Mouse (Mus musculus): ENCODE measurements around the gene D430041D05Rik. TPM values are rescaled to one million over a fixed set of nuclear protein-coding genes. Genes with fewer than 3 reads are reported as not detected.

D430041D05Rik gene
- polyA plus RNA-seq (2015; fragmentation: Nextera tagmentation; extraction: Ambion mirVana), result 0.12 and 0.18 TPM in 2 replicates

DNA sequence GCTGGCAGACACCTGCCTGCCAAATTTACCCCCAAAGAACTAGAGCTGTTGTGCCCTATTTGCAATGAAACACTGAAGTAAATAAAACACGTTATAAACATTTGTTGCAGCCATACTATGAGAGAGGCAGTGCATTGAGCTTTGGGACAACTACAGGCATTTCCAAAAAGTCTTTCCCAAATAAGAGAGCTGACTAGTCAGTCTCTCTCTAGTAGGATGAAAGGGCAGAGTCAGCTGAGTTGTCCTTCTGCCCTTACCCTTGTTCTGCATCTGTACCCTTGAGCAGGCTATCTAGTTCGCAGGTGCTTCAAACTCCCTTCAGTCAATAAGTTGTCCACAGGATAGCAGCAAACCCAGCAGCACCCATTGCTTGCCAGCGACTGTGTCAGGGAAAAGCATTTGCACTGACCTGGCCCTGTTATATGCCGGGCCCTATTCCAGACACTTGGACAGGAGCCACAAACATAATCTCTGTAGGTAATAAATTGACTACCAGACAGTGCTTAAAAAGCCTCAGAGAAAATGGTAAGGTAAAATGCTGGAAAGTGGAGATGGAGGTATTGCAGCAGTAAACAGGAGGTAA is at the start of gene D430041D05Rik:
TSS of gene D430041D05Rik (minus strand) at position 51 of the 583 bp plus-strand sequence.
- Histone ChIP-seq H3K9ac (ENCODE audit: low read length) (peak within 1 kb of the TSS; percentile 68), H3K4me1 (ENCODE audit: control insufficient read depth, insufficient read depth, low read length) (0 out of 2 replicates have a peak, but pooled peaks cover 4% of the 10 kb centered on the region), H3K36me3 (ENCODE audit: control insufficient read depth, insufficient read depth, low read length) (no peaks in the 10 kb centered on the region), H3K27ac (ENCODE audit: low read length) (no peak within 1 kb of the TSS), H3K27me3 (ENCODE audit: control insufficient read depth, insufficient read depth, low read length) (peaks cover 42% of the 10 kb centered on the region), H3K9me3 (replicated peaks; ENCODE audit: control insufficient read depth, low read length) (no peaks in the 10 kb centered on the region), H3K4me3 (replicated peaks; ENCODE audit: low read length) (peak within 1 kb of the TSS; percentile 60), H3K4me2 (ENCODE audit: low read depth, low read length) (peak within 1 kb of the TSS; percentile 100)
- ATAC-seq (ENCODE audit: insufficient read depth, low FRiP score), result no peak
- WGBS, result 46% methylated on average over 4 of the region's 4 CpGs

DNA sequence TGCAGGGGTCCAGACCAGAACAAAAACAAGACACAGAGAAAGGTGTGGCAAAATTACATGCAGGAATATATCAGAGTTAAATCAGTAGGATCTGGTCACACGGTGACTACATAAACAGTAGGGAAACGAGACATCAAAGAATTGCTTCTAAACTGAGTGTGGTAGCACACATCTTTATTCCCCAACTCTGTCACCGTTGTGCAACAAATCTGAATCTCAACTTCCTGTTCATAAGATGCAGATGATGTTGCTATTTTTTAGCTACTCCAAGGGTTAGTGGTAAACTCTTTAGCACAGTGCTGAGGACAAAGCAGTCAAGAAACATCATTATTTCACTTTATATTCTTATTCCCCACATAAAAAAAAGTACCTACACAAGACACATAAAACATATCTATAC is 49.2 kb upstream of the D430041D05Rik start:
- no peaks in the 10 kb centered on the region for H3K36me3 ChIP-seq (ENCODE audit: control insufficient read depth, insufficient read depth, low read length)
- 37% methylated on average over 3 of the region's 3 CpGs for WGBS
- no peak overlapping the region for H3K4me2 ChIP-seq (ENCODE audit: low read depth, low read length)
- H3K27me3 ChIP-seq (ENCODE audit: control insufficient read depth, insufficient read depth, low read length), result no peaks in the 10 kb centered on the region
- H3K9ac ChIP-seq (ENCODE audit: low read length), result no peak overlapping the region
- no peak overlapping the region for H3K27ac ChIP-seq (ENCODE audit: low read length)
- ATAC-seq (ENCODE audit: insufficient read depth, low FRiP score), result no peak
- no peaks in the 10 kb centered on the region for H3K9me3 ChIP-seq (replicated peaks; ENCODE audit: control insufficient read depth, low read length)
- 0 out of 2 replicates have a peak, but pooled peaks cover 3% of the 10 kb centered on the region for H3K4me1 ChIP-seq (ENCODE audit: control insufficient read depth, insufficient read depth, low read length)
- no peak overlapping the region for H3K4me3 ChIP-seq (replicated peaks; ENCODE audit: low read length)

DNA sequence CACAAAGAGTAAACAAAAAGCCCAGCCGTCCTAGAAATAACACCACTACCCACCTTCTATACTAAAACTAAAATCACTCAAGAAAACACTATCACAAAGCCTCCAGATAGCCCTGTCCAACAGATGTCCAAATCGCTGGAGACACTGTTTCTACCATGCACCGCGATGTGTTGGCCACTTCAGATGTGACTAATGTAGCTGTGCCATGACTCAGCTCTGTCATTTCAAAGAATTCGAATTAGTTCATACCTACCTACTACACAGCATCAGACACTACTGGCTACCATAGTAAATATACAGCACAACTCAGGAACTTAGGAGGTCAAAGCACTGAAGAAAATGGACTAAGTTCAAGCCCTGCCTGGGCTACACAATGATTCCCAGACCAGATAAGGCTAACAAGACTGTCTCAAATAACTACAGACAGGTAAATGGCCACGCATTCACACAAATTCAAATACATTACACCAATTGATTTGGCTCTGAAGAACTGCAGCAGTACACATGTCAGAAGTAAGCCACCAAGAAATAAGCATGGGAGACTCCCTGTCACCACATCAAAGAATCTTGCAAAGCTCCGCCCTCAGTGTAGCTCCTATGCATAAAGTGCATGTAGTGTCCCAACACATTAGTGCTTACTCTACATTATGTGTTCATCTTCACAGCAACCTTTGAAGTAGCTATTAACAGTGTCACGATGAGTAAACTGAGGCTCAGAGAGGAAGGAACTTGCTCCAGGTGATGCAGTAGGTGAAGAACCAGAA is 47.9 kb upstream of the D430041D05Rik start:
- Histone ChIP-seq H3K9me3 (replicated peaks; ENCODE audit: control insufficient read depth, low read length) (no peaks in the 10 kb centered on the region), H3K27me3 (ENCODE audit: control insufficient read depth, insufficient read depth, low read length) (no peaks in the 10 kb centered on the region), H3K4me1 (ENCODE audit: control insufficient read depth, insufficient read depth, low read length) (0 out of 2 replicates have a peak, but pooled peaks cover 3% of the 10 kb centered on the region), H3K9ac (ENCODE audit: low read length) (no peak overlapping the region), H3K36me3 (ENCODE audit: control insufficient read depth, insufficient read depth, low read length) (no peaks in the 10 kb centered on the region), H3K4me2 (ENCODE audit: low read depth, low read length) (no peak overlapping the region), H3K27ac (ENCODE audit: low read length) (no peak overlapping the region), H3K4me3 (replicated peaks; ENCODE audit: low read length) (no peak overlapping the region)
- ATAC-seq (ENCODE audit: insufficient read depth, low FRiP score), result no peak
- WGBS, result 82% methylated on average over 8 of the region's 8 CpGs

DNA sequence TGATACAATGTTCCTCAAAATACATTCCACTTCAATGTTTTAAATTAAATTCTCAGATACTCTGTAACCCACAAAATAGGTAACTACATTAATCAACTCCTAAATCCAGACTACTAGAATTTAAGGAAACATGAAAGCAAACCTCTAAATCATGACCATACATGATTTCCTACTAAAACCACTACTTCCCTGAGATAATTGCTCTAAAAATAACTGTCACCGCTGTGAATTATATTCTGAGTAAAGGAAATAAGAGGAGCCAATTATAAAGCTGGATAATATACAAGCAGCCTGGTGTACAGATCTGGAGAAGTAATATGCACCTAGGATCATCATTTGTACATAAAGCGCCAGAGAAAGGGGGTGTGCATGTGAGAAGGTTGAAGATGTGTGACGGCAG is 46.3 kb upstream of the D430041D05Rik start:
- Histone ChIP-seq H3K27me3 (ENCODE audit: control insufficient read depth, insufficient read depth, low read length) (no peaks in the 10 kb centered on the region), H3K9me3 (replicated peaks; ENCODE audit: control insufficient read depth, low read length) (no peaks in the 10 kb centered on the region), H3K9ac (ENCODE audit: low read length) (no peak overlapping the region), H3K4me2 (ENCODE audit: low read depth, low read length) (no peak overlapping the region), H3K4me3 (replicated peaks; ENCODE audit: low read length) (no peak overlapping the region), H3K4me1 (ENCODE audit: control insufficient read depth, insufficient read depth, low read length) (0 out of 2 replicates have a peak, but pooled peaks cover 3% of the 10 kb centered on the region), H3K36me3 (ENCODE audit: control insufficient read depth, insufficient read depth, low read length) (no peaks in the 10 kb centered on the region), H3K27ac (ENCODE audit: low read length) (no peak overlapping the region)
- ATAC-seq (ENCODE audit: insufficient read depth, low FRiP score), result no peak
- WGBS, result 79% methylated on average over 3 of the region's 3 CpGs

DNA sequence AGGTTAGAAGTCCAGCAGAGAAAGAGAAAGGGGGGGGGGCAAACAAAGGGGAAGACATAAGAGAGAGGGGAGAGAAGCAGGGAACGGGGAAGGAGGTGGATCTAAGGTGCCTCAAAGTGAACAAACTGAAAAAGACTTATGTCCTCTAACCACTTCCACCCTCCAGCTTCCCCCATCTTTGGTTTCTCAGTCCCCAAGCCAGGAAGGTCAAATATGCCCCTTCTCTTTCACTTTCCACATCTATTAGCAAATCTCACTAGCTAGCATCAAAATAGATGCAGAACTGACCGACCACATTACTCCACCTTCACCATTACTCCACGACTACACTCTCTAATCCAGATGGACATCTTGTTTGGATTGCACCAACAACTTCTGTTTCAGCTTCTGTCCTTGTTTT is 39.9 kb upstream of the D430041D05Rik start:
- no peak overlapping the region for H3K27ac ChIP-seq (ENCODE audit: low read length)
- no peaks in the 10 kb centered on the region for H3K27me3 ChIP-seq (ENCODE audit: control insufficient read depth, insufficient read depth, low read length)
- no peaks in the 10 kb centered on the region for H3K36me3 ChIP-seq (ENCODE audit: control insufficient read depth, insufficient read depth, low read length)
- H3K4me3 ChIP-seq (replicated peaks; ENCODE audit: low read length), result no peak overlapping the region
- no peak overlapping the region for H3K9ac ChIP-seq (ENCODE audit: low read length)
- H3K4me1 ChIP-seq (ENCODE audit: control insufficient read depth, insufficient read depth, low read length), result peaks cover 15% of the 10 kb centered on the region
- no peaks in the 10 kb centered on the region for H3K9me3 ChIP-seq (replicated peaks; ENCODE audit: control insufficient read depth, low read length)
- H3K4me2 ChIP-seq (ENCODE audit: low read depth, low read length), result no peak overlapping the region
- 73% methylated on average over 3 of the region's 3 CpGs for WGBS
- no peak for ATAC-seq (ENCODE audit: insufficient read depth, low FRiP score)

DNA sequence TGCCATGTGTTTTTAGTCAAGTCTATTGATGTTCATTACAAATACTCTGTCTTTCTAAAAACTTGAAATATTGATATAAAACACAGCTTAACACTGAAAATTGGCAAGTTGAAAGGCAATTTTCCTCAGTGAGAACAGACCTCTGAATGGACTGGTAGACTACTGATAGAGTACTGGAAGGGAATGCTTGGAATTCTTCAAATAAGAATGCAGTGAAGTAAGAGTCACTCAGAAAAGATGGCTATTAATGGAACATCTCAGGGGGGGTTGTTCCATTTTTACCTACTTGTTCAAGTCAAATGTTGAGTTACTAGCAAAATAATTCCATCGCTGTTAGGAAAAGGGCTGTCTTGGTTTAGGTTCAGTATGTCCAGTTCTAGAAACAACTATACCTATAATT is 38.4 kb upstream of the D430041D05Rik start:
- no peak overlapping the region for H3K27ac ChIP-seq (ENCODE audit: low read length)
- H3K4me2 ChIP-seq (ENCODE audit: low read depth, low read length), result no peak overlapping the region
- no peaks in the 10 kb centered on the region for H3K27me3 ChIP-seq (ENCODE audit: control insufficient read depth, insufficient read depth, low read length)
- no peak overlapping the region for H3K9ac ChIP-seq (ENCODE audit: low read length)
- H3K36me3 ChIP-seq (ENCODE audit: control insufficient read depth, insufficient read depth, low read length), result no peaks in the 10 kb centered on the region
- ATAC-seq (ENCODE audit: insufficient read depth, low FRiP score), result no peak
- H3K9me3 ChIP-seq (replicated peaks; ENCODE audit: control insufficient read depth, low read length), result no peaks in the 10 kb centered on the region
- no peak overlapping the region for H3K4me3 ChIP-seq (replicated peaks; ENCODE audit: low read length)
- WGBS, result 82% methylated on average over 1 of the region's 1 CpGs
- peaks cover 15% of the 10 kb centered on the region for H3K4me1 ChIP-seq (ENCODE audit: control insufficient read depth, insufficient read depth, low read length)

DNA sequence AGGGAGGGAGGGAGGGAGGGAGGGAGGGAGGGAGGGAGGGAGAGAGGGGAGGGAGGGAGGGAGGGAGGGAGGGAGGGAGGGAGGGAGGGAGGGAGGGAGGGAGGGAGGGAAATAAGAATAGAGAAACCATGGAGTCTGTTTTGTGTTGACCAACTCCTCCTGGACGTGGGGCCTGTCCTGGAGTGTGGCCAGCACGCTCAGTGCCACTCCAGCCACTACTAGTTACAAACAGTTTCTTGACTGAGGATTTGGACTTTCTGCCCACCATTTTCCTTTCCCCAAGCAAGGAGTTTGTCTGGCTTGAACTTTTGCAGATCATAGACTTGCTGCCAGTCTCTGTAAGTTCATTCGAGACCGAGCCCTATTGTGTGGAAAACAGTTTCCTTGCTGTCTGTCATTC is 37.4 kb upstream of the D430041D05Rik start:
- Histone ChIP-seq H3K4me3 (replicated peaks; ENCODE audit: low read length) (no peak overlapping the region), H3K36me3 (ENCODE audit: control insufficient read depth, insufficient read depth, low read length) (no peaks in the 10 kb centered on the region), H3K4me1 (ENCODE audit: control insufficient read depth, insufficient read depth, low read length) (peaks cover 15% of the 10 kb centered on the region), H3K9me3 (replicated peaks; ENCODE audit: control insufficient read depth, low read length) (no peaks in the 10 kb centered on the region), H3K27ac (ENCODE audit: low read length) (no peak overlapping the region), H3K4me2 (ENCODE audit: low read depth, low read length) (no peak overlapping the region), H3K27me3 (ENCODE audit: control insufficient read depth, insufficient read depth, low read length) (no peaks in the 10 kb centered on the region), H3K9ac (ENCODE audit: low read length) (no peak overlapping the region)
- ATAC-seq (ENCODE audit: insufficient read depth, low FRiP score), result no peak
- 74% methylated on average over 4 of the region's 4 CpGs for WGBS

DNA sequence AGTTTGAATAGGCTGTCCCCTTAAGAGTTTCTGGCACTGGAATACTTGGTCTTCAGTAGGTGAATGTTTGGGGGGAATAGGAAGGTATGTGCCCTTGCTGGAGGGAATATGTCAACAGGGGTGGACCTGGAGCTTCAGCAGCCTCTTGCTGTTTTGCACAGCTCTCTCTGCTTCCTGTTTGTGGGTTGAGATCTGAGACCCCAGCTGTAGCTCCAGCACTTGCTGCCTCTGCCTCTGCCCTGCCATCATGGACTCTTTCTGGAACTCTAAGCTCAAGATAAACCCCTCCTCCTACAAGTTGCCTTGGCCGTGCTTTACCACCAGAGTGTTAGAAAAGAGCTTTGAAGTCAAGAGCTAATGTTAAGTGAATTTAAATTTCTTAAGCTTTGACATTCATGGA is 35.2 kb upstream of the D430041D05Rik start:
- no peaks in the 10 kb centered on the region for H3K9me3 ChIP-seq (replicated peaks; ENCODE audit: control insufficient read depth, low read length)
- no peak overlapping the region for H3K27ac ChIP-seq (ENCODE audit: low read length)
- WGBS, result 46% methylated on average over 1 of the region's 1 CpGs
- no peak for ATAC-seq (ENCODE audit: insufficient read depth, low FRiP score)
- no peaks in the 10 kb centered on the region for H3K27me3 ChIP-seq (ENCODE audit: control insufficient read depth, insufficient read depth, low read length)
- H3K4me1 ChIP-seq (ENCODE audit: control insufficient read depth, insufficient read depth, low read length), result peaks cover 15% of the 10 kb centered on the region
- no peak overlapping the region for H3K9ac ChIP-seq (ENCODE audit: low read length)
- no peak overlapping the region for H3K4me2 ChIP-seq (ENCODE audit: low read depth, low read length)
- H3K36me3 ChIP-seq (ENCODE audit: control insufficient read depth, insufficient read depth, low read length), result peaks cover 4% of the 10 kb centered on the region; the same call in 1 of the 2 replicates
- no peak overlapping the region for H3K4me3 ChIP-seq (replicated peaks; ENCODE audit: low read length)

DNA sequence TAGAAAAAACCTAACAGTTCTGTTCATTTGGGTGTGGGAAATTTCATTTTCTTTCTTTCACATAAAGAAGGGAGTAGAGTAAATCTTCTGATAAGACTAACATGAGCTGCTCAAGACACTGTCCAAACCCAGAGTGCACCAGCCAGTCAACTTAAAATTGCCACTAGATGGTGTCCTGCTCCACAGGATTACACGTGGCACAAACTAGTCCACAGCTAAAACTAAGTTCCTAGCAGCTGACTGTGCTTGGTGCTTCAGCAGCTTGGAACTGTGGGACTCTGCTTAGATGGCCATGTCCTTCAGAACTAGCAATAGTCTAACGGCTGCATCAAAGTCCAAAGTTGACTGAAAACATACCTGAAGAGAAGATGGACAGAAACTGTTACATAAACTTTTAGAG is 34.0 kb upstream of the D430041D05Rik start:
- Histone ChIP-seq H3K36me3 (ENCODE audit: control insufficient read depth, insufficient read depth, low read length) (peaks cover 4% of the 10 kb centered on the region; the same call in 1 of the 2 replicates), H3K27me3 (ENCODE audit: control insufficient read depth, insufficient read depth, low read length) (no peaks in the 10 kb centered on the region), H3K9me3 (replicated peaks; ENCODE audit: control insufficient read depth, low read length) (no peaks in the 10 kb centered on the region), H3K27ac (ENCODE audit: low read length) (no peak overlapping the region), H3K9ac (ENCODE audit: low read length) (no peak overlapping the region), H3K4me3 (replicated peaks; ENCODE audit: low read length) (no peak overlapping the region), H3K4me2 (ENCODE audit: low read depth, low read length) (no peak overlapping the region), H3K4me1 (ENCODE audit: control insufficient read depth, insufficient read depth, low read length) (peaks cover 10% of the 10 kb centered on the region)
- peak; percentile 85; the same call in 1 of the 2 replicates for ATAC-seq (ENCODE audit: insufficient read depth, low FRiP score)
- WGBS, result 29% methylated on average over 2 of the region's 2 CpGs
